21 mouse cellular contexts compared by ENCODE assay signal in the genomic region with DNA sequence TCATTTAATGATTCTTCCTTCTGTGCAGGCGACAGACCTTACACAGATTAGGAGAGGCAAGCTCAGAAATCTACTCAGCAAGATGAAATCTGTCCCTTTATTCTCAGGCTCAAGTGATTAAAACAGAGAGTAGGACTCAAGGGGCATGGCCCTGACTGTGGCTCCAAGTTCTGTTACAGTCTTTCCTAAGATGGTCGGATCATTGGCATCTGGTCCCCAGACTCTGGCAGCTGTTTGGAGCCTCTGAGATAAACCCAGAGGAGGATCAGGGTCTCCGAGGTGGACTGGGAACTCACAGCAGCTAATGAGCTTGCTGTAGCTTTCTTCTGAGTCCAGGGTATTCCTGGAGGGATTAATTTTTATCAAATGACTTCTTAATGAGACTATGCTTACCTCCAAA. TPM values are rescaled to one million over a fixed set of nuclear protein-coding genes. Genes with fewer than 3 reads are reported as not detected.
DNase-seq lines count a peak whose midpoint lies in the region; ATAC-seq and TF ChIP-seq lines count a peak whose summit lies in the region.
"Had no signal": no experiment of that assay in that cellular context is flagged by ENCODE, and none has a peak within 500 bp of the region (broad histone marks: within the 10 kb centered on the region; RNA-seq: fewer than 3 reads in every experiment).

No protein-coding gene starts in this region.

- DNase-seq in heart, adult 11 months = peak; percentile 59
- DNase-seq in brain, embryonic 14.5 days (ENCODE audit: low read depth) = peak; percentile 10
- peak; percentile 43 for DNase-seq in retina, embryonic 14.5 days (ENCODE audit: low spot score)
- no peak for DNase-seq in left cerebral cortex, postnatal 25 days (ENCODE audit: low spot score in 2 of 2)
- DNase-seq: adrenal gland, adult 2 months; adrenal gland, postnatal 10 days; adrenal gland, postnatal 25 days; cerebellum, adult 11-12 months; cerebellum, adult 2 months; cerebellum, adult 9-10 months; cerebellum, postnatal 10 days; cerebellum, postnatal 25 days; forebrain, postnatal 0 days had no signal

- H3K9ac ChIP-seq in heart, embryonic 12.5 days = no peak overlapping the region
- H3K9ac ChIP-seq: embryonic facial prominence, embryonic 13.5 days; forebrain, embryonic 13.5 days; forebrain, embryonic 15.5 days; forebrain, postnatal 0 days had no signal

- H3K4me3 ChIP-seq in heart, embryonic 12.5 days = no peak overlapping the region
- H3K4me3 ChIP-seq: embryonic facial prominence, embryonic 13.5 days; forebrain, embryonic 13.5 days; forebrain, embryonic 15.5 days had no signal

- H3K4me2 ChIP-seq in heart, embryonic 12.5 days = no peak overlapping the region
- H3K4me2 ChIP-seq: embryonic facial prominence, embryonic 13.5 days; forebrain, embryonic 13.5 days; forebrain, embryonic 15.5 days had no signal

- 44% methylated on average over 3 of the region's 3 CpGs for WGBS in heart, embryonic 12.5 days

- no peaks in the 10 kb centered on the region for H3K9me3 ChIP-seq in heart, embryonic 12.5 days (replicated peaks)
- H3K9me3 ChIP-seq: embryonic facial prominence, embryonic 13.5 days; forebrain, embryonic 13.5 days; forebrain, embryonic 15.5 days had no signal

- H3K36me3 ChIP-seq in heart, embryonic 12.5 days = no peaks in the 10 kb centered on the region
- H3K36me3 ChIP-seq: embryonic facial prominence, embryonic 13.5 days; forebrain, embryonic 15.5 days had no signal

- H3K27ac ChIP-seq in heart, embryonic 12.5 days (ENCODE audit: poor library complexity, severe bottlenecking) = no peak overlapping the region
- H3K27ac ChIP-seq: embryonic facial prominence, embryonic 13.5 days; forebrain, embryonic 13.5 days; forebrain, embryonic 15.5 days had no signal

- no peaks in the 10 kb centered on the region for H3K27me3 ChIP-seq in heart, embryonic 12.5 days (replicated peaks)
- H3K27me3 ChIP-seq: embryonic facial prominence, embryonic 13.5 days had no signal

- TF ChIP-seq POLR2A in brain, embryonic 14.5 days (IDR thresholded peaks at IDR 0.05; ENCODE audit: borderline replicate concordance, extremely low read depth, insufficient read depth, insufficient read length, poor library complexity, severe bottlenecking) = no peak

- no peak for ATAC-seq in heart, embryonic 12.5 days (ENCODE audit: insufficient number of reproducible peaks, low FRiP score)
- no peak for ATAC-seq in frontal cortex, adult (ENCODE audit: low TSS enrichment)
- ATAC-seq: forebrain, embryonic 13.5 days; forebrain, embryonic 15.5 days; forebrain, postnatal 0 days had no signal

- no peak for TF ChIP-seq CTCF in brain, embryonic 14.5 days (IDR thresholded peaks at IDR 0.05; ENCODE audit: borderline replicate concordance, extremely low read depth, insufficient read depth, insufficient read length)

- no peaks in the 10 kb centered on the region for H3K4me1 ChIP-seq in heart, embryonic 12.5 days (replicated peaks)
- H3K4me1 ChIP-seq: forebrain, embryonic 13.5 days; forebrain, embryonic 15.5 days had no signal

- intact Hi-C loops in left cerebral cortex, postnatal 25 days (cut with DNase I) = no loop called here

RNA-seq across cellular contexts. Expression of a gene that starts 51.7 kb away (rescaled TPM):
- polyA plus RNA-seq in heart, embryonic 12.5 days (2016; fragmentation: Nextera tagmentation; extraction: Ambion mirVana) = 0.22 TPM in 2 replicates
- 6.8 and 8.8 TPM in 2 replicates for polyA plus RNA-seq in brain, embryonic 14.5 days (2012; rRNA removed)
- total RNA-seq in left cerebral cortex, postnatal 25 days (2021) = 10 to 100 TPM; 57.6 to 60.1 TPM
- total RNA-seq: ES-E14, MEL had no signal
- polyA plus RNA-seq: C2C12 had no signal

Comparison
In these comparisons a context has a peak if more than half of its experiments do, and no peak if none do; other contexts are left out.
1. DNase-seq: peak in heart, adult 11 months (single experiment), brain, embryonic 14.5 days (single experiment) and retina, embryonic 14.5 days (single experiment); none in left cerebral cortex, postnatal 25 days (0 of 2).